Mouse (Mus musculus) heart, postnatal 4 days (tissue): ENCODE data around the gene Daam1. TPM values are rescaled to one million over a fixed set of nuclear protein-coding genes. Genes with fewer than 3 reads are reported as not detected.
A peak's percentile ranks its signal among the peaks of the same experiment; 100 is the strongest.

Source experiments
- DNase-seq: peaks from one replicate; pipeline ENCODE4 v3.0.0; 2021
- total RNA-seq, 2 experiments: library from RNA; stranded (reverse); gene quantifications; 2 replicates each; pipeline ENCODE4 v1.2.3; 2021

The Daam1 gene
- total RNA-seq, 2 experiments from 2014 or later: 88.8 to 92.1 TPM

DNA sequence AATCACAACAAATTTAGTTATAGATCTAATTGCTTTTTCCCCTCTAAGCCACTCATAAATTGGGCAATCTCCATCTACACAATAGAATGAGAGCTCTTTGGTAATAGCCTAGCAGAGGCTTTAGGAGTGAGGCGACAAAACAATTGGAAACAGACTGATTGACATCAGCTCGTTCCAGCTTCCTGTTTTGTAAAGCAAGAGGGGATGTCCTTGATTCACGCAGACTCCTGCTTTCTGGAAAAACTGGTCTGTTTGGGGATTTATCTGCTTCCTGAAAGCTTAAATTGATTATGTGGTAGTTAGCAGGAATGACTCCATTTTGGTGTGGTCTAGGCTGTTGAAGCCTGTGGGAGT lies 33.6 kb downstream of the Daam1 start:
- no peak for DNase-seq

DNA sequence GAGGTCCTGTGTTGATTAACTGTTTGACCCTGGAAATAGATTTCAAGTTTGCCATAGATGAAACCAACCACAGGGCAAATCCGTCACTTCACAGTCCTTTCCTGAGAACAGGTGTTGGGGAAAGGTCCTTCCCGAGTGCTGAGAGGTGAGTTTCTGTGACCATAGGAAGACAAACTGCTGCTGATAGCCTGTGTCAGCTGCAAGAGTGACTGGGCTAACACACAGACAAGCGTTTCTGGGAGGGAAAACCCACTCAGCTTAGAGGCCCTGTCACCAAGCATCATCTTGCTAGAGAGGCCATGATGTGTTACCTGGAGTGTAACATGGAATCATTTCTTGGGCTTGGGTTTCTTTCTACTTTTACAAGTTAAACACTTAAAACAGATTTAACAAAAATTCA lies 35.1 kb downstream of the Daam1 start:
- DNase-seq: no peak

DNA sequence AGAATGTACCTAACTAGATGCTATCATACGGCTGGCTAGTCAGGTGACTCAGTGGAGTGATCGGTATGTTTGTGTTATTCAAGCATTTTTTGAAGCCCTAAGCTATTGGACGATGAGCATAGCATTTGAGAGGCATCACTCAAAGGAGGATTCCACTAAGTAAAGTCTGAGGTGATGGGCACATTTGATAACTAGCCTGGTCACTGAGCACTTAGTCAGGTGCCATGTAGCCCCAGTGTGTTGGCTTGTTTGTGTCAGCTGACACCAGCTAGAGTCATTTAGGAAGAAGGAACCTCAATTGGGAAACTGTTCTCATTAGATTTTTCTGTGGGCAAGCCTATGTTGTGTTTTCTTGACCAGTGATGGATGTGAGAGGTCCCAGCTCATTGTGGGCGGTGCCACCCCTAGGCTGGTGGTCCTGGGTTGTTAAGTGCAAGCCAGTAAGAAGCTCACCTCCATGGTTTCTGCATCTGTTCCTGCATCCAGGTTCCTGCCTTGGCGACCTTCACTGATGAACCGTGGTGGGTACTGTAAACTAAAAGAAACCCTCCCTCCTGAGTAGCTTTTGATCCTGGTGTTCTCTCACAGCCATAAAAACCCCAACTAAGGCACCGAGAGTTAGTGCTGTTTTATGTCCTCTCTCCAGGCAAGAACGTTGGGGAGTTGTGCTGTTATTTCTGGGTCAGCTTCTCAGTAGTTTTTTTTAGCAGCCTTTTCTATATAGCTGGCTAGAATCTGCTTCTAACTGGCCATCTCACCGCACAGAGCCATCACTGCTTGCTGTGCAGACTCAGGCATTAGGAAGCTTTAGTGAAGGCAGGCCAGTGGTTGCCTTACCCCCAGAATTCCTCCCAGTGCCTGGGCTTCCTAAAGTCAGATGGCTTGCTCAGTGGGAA lies 36.7 kb downstream of the Daam1 start:
- no peak for DNase-seq

- no peak for DNase-seq
Observed at GRCm38 (mm10) chr12:71870644-71871043, 39.8 kb downstream of the Daam1 start.

DNA sequence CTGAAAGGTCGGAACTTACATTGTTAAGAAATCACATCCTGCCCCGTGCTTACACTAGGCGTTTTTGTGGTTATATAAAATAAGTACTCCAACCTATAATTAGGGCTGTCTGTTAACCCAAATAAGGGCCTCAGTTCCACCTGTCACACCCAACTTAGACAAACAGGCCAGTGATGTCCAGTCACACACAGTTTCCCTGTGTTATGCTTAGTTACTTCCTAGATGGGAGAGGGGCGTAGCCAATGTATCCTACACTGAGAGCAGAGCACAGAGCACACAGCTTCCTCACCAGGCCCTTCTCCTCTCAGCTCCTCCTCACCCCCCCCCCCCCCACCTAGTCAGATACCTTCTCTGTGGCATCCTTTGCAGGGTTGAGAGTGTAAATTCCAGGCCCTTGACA lies 41.5 kb downstream of the Daam1 start:
- no peak for DNase-seq

- no peak for DNase-seq
Observed at GRCm38 (mm10) chr12:71874561-71874960, 43.7 kb downstream of the Daam1 start.

DNA sequence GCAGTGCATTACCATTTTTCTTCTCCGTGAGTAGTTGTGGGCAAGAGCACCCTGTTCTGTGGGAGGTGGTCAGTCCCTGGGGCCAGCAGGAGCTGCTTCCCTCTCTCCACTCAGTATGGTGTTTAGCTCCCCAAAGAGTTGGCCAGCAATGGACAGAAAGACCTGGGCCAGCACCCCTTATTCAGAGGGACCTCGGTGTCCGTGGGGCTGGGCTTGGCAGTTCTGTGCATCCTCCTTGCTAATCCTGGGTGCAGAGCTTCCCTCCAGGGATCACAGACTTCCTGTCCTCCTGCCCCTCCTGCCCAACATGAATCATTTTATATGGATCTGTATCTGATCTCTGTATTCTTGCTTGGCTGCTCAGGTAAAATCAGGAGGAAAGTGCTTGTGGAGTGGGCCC lies 44.1 kb downstream of the Daam1 start:
- no peak for DNase-seq

GRCm38 (mm10) chr12:71875761-71876489 lies 45.0 kb downstream of the Daam1 start:
- no peak for DNase-seq

DNA sequence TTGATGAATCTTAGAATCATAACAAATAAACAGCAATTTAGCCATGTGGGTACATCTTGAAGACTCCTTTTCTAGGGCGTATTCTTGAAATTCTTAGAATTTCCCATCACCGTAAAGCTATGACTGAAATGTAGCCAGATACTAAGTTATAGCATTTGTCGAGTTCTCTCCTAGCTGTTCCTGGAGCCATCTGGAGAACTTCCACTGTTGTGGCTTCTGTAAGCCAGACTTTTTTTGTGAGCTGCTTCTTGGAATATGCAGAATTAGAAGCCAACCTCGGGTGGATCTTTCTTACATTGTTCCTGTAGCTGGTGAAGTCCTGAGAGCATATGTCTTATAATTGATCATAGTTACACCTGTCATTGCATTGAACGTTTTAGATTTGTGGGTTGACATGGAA lies 50.1 kb downstream of the Daam1 start:
- DNase-seq: no peak

DNA sequence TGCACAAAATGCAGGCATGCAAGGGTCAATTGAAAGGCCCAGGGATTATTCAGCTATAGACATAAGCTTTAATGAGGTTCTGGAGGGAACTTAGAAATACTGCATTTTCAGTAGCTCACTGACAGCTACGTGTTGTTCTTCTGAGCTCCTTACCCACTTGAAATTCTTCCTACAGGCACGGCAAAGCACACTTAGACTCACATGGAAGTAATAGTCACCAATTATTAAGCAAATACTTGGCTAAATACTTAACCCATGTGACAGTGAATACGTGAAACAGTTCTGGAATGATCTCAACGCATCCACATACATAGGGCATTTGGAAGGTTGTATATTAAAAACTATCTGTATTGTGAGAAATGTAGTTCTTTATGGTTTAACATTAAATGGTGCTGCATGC lies 50.6 kb downstream of the Daam1 start:
- no peak for DNase-seq

DNA sequence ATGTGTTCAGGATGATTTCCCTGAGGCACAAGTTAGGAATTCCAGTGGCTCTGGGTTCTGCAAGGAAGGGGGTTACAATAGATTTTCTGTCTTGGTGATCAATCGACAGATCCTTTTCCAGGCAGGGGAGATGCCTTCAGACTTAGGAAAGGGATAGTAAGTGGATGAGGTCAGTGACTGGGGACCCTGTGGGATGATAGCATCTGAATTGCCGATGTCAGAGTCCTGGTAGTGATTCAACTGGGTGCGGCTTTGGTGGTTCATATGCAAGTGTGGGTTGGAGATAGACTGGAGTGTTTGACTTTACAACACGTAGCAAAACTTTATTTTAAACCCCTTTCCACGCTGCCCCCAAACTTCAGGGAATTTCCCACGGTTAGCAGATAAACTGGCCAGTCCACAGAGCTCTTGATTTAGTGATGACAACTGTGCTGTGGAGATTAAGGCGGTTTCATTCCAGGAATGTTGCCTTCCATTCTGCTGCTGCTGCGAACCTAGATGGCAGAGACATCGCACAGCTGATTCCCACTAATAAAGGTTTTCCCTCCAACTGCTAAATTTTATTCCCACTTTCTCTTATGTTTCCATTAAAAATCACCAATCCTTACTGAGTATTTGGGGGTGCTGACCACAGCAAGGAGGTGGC lies 52.3 kb downstream of the Daam1 start:
- no peak for DNase-seq

DNA sequence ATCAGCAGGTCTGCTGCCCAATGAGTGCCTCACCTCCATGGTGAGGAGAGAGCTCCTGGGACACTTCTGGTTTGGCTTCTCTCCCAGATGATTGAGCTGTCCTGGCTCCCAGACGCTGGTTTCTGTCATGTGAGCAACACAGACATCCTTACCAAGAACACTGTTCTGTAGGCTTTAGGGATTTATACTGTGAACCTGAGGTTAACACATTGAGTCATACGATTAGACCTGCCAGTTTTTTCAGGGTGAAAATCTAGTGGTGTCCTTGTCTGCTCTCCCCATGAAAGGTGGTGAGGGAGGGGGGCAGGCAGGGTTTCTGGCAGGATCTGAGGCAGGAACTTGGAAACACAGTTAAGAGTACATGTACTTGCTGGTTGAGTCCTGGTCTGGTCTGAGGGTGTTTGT lies 54.3 kb downstream of the Daam1 start:
- peak; percentile 71 for DNase-seq

- peak; percentile 55 for DNase-seq
Observed at GRCm38 (mm10) chr12:71885717-71886116, 54.8 kb downstream of the Daam1 start.

DNA sequence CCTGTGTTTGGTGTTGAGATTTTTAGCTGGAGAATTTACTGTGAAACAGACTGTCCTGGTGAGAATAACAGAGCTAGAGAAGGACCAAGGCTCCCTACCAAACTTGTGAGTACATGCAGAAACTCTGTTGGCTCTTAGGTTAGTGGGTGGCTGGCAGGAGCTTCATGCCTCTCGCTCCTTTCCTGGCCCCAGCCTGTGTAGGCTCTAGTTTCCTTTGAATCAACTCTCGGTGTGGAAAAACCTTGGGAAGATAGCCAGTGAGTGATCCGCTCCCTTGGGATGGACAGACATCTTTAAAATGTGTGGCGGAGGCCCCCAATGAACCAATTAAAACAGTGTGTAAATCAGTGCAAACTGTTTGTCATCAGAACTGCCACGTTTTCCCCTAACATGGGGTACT lies 55.5 kb downstream of the Daam1 start:
- no peak for DNase-seq

GRCm38 (mm10) chr12:71886941-71887340 lies 56.1 kb downstream of the Daam1 start:
- DNase-seq: no peak

DNA sequence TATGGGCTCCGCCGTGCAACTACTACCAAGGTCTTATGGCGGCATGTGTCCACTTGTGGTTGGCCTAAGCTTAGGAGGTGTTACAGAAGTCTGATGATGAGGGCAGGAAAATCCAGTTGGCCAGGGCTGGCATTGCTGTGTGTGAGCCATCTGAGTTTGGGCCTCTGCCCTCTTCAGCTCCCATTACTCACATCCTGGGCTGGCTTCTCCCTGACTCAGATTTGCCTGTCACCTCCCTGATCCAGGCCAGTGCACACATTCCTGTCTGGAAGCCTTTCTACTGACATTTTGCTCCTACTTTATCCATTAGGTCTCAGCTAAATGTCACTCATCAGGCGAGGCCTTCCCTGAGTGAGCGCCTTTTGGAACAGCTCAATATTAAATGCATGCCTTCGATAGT lies 57.5 kb downstream of the Daam1 start:
- DNase-seq: peak; percentile 68

DNA sequence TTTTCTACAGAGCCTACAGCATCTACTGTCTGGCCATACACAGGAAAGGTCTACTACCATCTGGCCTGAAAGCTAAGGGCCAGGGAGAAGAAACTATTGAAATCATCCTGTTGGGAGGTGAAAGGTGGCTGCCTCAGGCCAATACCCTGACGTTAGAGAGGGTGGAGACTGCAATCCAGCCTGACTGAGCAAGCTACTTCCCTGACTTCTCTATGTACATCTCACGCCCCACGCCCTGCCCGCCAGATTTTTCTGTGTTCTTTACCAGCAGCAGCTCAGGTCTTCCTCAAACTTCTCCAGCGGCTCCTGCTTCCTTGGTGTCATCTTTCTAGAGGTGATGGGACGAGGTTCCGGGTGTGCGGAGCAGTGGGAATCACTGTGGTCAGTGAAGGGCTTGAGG lies 58.4 kb downstream of the Daam1 start:
- no peak for DNase-seq

DNA sequence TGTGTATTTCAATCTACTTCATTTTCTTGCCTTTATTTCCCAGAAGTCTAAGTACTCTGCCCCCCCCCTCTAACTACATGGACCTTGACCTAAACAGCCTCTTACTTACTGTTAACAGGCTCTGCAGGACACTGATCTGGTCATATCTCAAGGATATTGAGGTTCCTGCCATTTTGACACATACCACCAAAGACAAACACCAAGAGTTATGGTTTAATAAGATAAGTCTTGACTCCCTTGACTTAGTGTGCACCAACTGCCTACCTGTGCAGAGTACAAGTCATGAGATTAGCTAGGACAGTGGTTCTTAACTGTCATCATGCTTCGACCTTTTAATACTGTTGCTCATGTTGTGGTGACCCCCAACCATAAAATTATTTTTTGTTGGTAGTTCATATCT lies 59.4 kb downstream of the Daam1 start:
- DNase-seq: no peak

GRCm38 (mm10) chr12:71891729-71892355 lies 61.0 kb downstream of the Daam1 start:
- no peak for DNase-seq

- DNase-seq: no peak
Observed at GRCm38 (mm10) chr12:71892996-71893605, 62.2 kb downstream of the Daam1 start.

- DNase-seq: no peak
Observed at GRCm38 (mm10) chr12:71898231-71898630, 67.4 kb downstream of the Daam1 start.
